Mouse (Mus musculus) CH12.LX (cell line): Measurements from ENCODE around the gene Abca7. TPM values are rescaled to one million over a fixed set of nuclear protein-coding genes. Genes with fewer than 3 reads are reported as not detected.
A peak's percentile ranks its signal among the peaks of the same experiment; 100 is the strongest.

ENCODE experiments used
- DNase-seq: peaks from one replicate; pipeline ENCODE4 v3.0.0-alpha.2; 2013; ENCODE audit errors: extremely low read depth
- H3K27ac ChIP-seq: 2 replicates; pipeline ENCODE4 v1.5.1; 2012; ENCODE audit warnings: low read depth, mild to moderate bottlenecking, control low read depth, moderate library complexity; ENCODE audit not compliant: insufficient read depth
- H3K27me3 ChIP-seq: replicated peaks from 2 replicates; pipeline ENCODE3; 2012; ENCODE audit warnings: inconsistent platforms
- H3K36me3 ChIP-seq, 2 experiments: replicated peaks in 1 of 2; 2 replicates each; pipeline versions ENCODE3 to v1.6.1; 2012; ENCODE audit warnings: inconsistent platforms in 1 of 2, low read length in 1 of 2, mild to moderate bottlenecking in 1 of 2, mixed read lengths in 1 of 2, moderate library complexity in 1 of 2; ENCODE audit not compliant: control insufficient read depth in 1 of 2, insufficient read depth in 1 of 2
- H3K4me1 ChIP-seq, 2 experiments: 2 replicates each; pipeline ENCODE4 v1.6.1; 2012; ENCODE audit warnings: inconsistent platforms in 1 of 2, moderate library complexity in 1 of 2; ENCODE audit not compliant: insufficient read depth in 2 of 2, control insufficient read depth in 1 of 2
- H3K4me2 ChIP-seq: 2 replicates; pipeline ENCODE4 v1.6.1; 2012; ENCODE audit warnings: low read depth, mild to moderate bottlenecking, control low read depth; ENCODE audit not compliant: poor library complexity, insufficient read depth, severe bottlenecking
- H3K4me3 ChIP-seq, 3 experiments: fragments of 150-350 bp in 1 of 3; sonication (generic) in 1 of 3; replicated peaks in 1 of 3; 2 replicates each; pipeline versions ENCODE3 to v1.5.1; 2011 to 2012; ENCODE audit warnings: low read depth in 2 of 3, low read length in 2 of 3, mild to moderate bottlenecking in 2 of 3, moderate library complexity in 2 of 3, control low read depth in 1 of 3, improper control_type of control experiment in 1 of 3, inconsistent platforms in 1 of 3, mixed read lengths in 1 of 3; ENCODE audit not compliant: poor library complexity in 1 of 3
- H3K79me2 ChIP-seq: replicated peaks from 2 replicates; pipeline ENCODE4 v1.6.1; 2012; ENCODE audit warnings: mild to moderate bottlenecking, moderate library complexity; ENCODE audit not compliant: control insufficient read depth, poor library complexity, insufficient read depth, severe bottlenecking; ENCODE audit errors: extremely low read depth
- H3K9ac ChIP-seq: 2 replicates; pipeline ENCODE4 v1.6.1; 2012; ENCODE audit warnings: low read depth, mild to moderate bottlenecking, control low read depth, moderate library complexity; ENCODE audit not compliant: insufficient read depth
- H3K9me3 ChIP-seq: replicated peaks from 2 replicates; pipeline ENCODE3; 2012; ENCODE audit warnings: low read length, inconsistent platforms, mixed read lengths
- BHLHE40 ChIP-seq: IDR thresholded peaks from 2 replicates; pipeline ENCODE4 v1.6.1; 2011; ENCODE audit warnings: mild to moderate bottlenecking, low read depth, low read length, improper control_type of control experiment
- CHD1 ChIP-seq: IDR thresholded peaks from 2 replicates; pipeline ENCODE4 v1.6.1; 2012; ENCODE audit warnings: low read depth, low read length, improper control_type of control experiment, inconsistent platforms
- CTCF ChIP-seq, 2 experiments: IDR thresholded peaks in 1 of 2; conservative IDR thresholded peaks in 1 of 2; 2 replicates each; pipeline ENCODE4 v1.5.1; 2011 to 2012; ENCODE audit warnings: low read depth in 2 of 2, low read length in 2 of 2, improper control_type of control experiment in 1 of 2, inconsistent platforms in 1 of 2, mild to moderate bottlenecking in 1 of 2, moderate library complexity in 1 of 2
- ELF1 ChIP-seq: IDR thresholded peaks from 2 replicates; pipeline ENCODE4 v1.6.1; 2014; ENCODE audit warnings: low read depth, mild to moderate bottlenecking, inconsistent platforms, low read length, improper control_type of control experiment
- ETS1 ChIP-seq: conservative IDR thresholded peaks from 2 replicates; pipeline ENCODE4 v1.6.1; 2012; ENCODE audit warnings: low read depth, mild to moderate bottlenecking, inconsistent platforms, low read length, improper control_type of control experiment, moderate library complexity
- JUN ChIP-seq: IDR thresholded peaks from 2 replicates; pipeline ENCODE4 v1.6.1; 2011; ENCODE audit warnings: low read depth, mild to moderate bottlenecking, low read length, improper control_type of control experiment, moderate library complexity; ENCODE audit not compliant: insufficient read depth
- JUND ChIP-seq: conservative IDR thresholded peaks from 2 replicates; pipeline ENCODE4 v1.6.1; 2011; ENCODE audit warnings: low read depth, low read length, improper control_type of control experiment
- MXI1 ChIP-seq: IDR thresholded peaks from 2 replicates; pipeline ENCODE4 v1.6.1; 2011; ENCODE audit warnings: mild to moderate bottlenecking, low read depth, low read length, improper control_type of control experiment
- MYC ChIP-seq: IDR thresholded peaks from 2 replicates; pipeline ENCODE4 v1.6.1; 2011; ENCODE audit warnings: low read depth, mild to moderate bottlenecking, improper control_type of control experiment, low read length
- NRF1 ChIP-seq: IDR thresholded peaks from 2 replicates; pipeline ENCODE4 v1.6.1; 2014; ENCODE audit warnings: low read depth, mild to moderate bottlenecking, inconsistent platforms, low read length, improper control_type of control experiment, moderate library complexity
- PAX5 ChIP-seq: IDR thresholded peaks from 2 replicates; pipeline ENCODE4 v1.6.1; 2012; ENCODE audit warnings: low read length, inconsistent platforms, mixed read lengths
- POLR2A ChIP-seq: IDR thresholded peaks from 2 replicates; pipeline ENCODE4 v1.6.1; 2011; ENCODE audit warnings: low read depth, mild to moderate bottlenecking, improper control_type of control experiment, low read length
- RCOR1 ChIP-seq: conservative IDR thresholded peaks from 2 replicates; pipeline ENCODE4 v1.6.1; 2012; ENCODE audit warnings: low read depth, mild to moderate bottlenecking, inconsistent platforms, low read length, improper control_type of control experiment
- SIN3A ChIP-seq: IDR thresholded peaks from 2 replicates; pipeline ENCODE4 v1.6.1; 2012; ENCODE audit warnings: low read length, improper control_type of control experiment, inconsistent platforms
- TBP ChIP-seq: conservative IDR thresholded peaks from 2 replicates; pipeline ENCODE4 v1.6.1; 2011; ENCODE audit warnings: low read depth, low read length, improper control_type of control experiment
- UBTF ChIP-seq: IDR thresholded peaks from 2 replicates; pipeline ENCODE4 v1.6.1; 2012; ENCODE audit warnings: low read depth, mild to moderate bottlenecking, inconsistent platforms, low read length, improper control_type of control experiment, moderate library complexity
- USF1 ChIP-seq: IDR thresholded peaks from 2 replicates; pipeline ENCODE4 v1.6.1; 2014; ENCODE audit warnings: low read depth, mild to moderate bottlenecking, inconsistent platforms, low read length, improper control_type of control experiment
- ZC3H11A ChIP-seq: IDR thresholded peaks from 2 replicates; pipeline ENCODE4 v1.6.1; 2012; ENCODE audit warnings: low read depth, mild to moderate bottlenecking, inconsistent platforms, low read length, improper control_type of control experiment
- dilution Hi-C: fragments of 300-500 bp; cut with MboI; formaldehyde crosslinking; loops from 2 replicates; pipeline ENCODE4 v1.14.3; 2020; ENCODE audit warnings: low sequenced_read_pairs; ENCODE audit not compliant: extremely low pct_unique_long_range_greater_than_20kb, extremely low pct_ligation_motif_present
- in situ Hi-C: fragments of 300-500 bp; cut with MboI; formaldehyde crosslinking; loops from 3 replicates; pipeline ENCODE4 v1.14.3; 2019; ENCODE audit warnings: low sequenced_read_pairs, low pct_ligation_motif_present, low pct_unique_long_range_greater_than_20kb, mixed read lengths
- polyA plus RNA-seq: library from polyadenylated mRNA; unstranded; fragments of >175 nt; gene quantifications from 2 replicates; pipeline ENCODE4 v1.2.1, GENCODE M21; 2012; ENCODE audit warnings: low read depth; ENCODE audit not compliant: insufficient read length
- total RNA-seq, 2 experiments: library from RNA; depleted of rRNA; stranded (reverse); fragments of 300-350 nt in 1 of 2; fragments of >200 nt in 1 of 2; gene quantifications; 2 replicates each; pipeline ENCODE4 v1.2.3; 2012 to 2014

Gene Abca7
- total and polyA plus RNA-seq, 3 experiments: 2.3 to 7.0 (median 6.1) TPM

- peaks cover 62 to 82% of the 10 kb centered on the region in 2 experiments for H3K36me3 ChIP-seq
- dilution Hi-C loops: no loop called here
- H3K79me2 ChIP-seq: no peaks in the 10 kb centered on the region
- peaks cover 27 to 39% of the 10 kb centered on the region in 2 experiments for H3K4me1 ChIP-seq
- peak overlapping the region; percentile 5; the same call in 1 of the 2 replicates for H3K9ac ChIP-seq
- no peak for DNase-seq
- H3K27me3 ChIP-seq: no peaks in the 10 kb centered on the region
- peak overlapping the region; percentile 35 for H3K4me2 ChIP-seq
- no peaks in the 10 kb centered on the region for H3K9me3 ChIP-seq
- TF ChIP-seq USF1: no peak
- TF ChIP-seq CHD1: no peak
- no peak for TF ChIP-seq CTCF (conservative IDR thresholded peaks at IDR 0.05 in 1 of 2, IDR thresholded peaks at IDR 0.05 in 1 of 2; ENCODE audit: low read depth in 2 of 2, low read length in 2 of 2)
- TF ChIP-seq SIN3A: no peak
- TF ChIP-seq UBTF: no peak
- no peak for TF ChIP-seq JUND
- TF ChIP-seq TBP: no peak
- TF ChIP-seq MYC: no peak
- TF ChIP-seq, all 38 proteins: peak for 0
- in situ Hi-C loops: no loop called here
- H3K4me3 ChIP-seq: peak overlapping the region in 1 of 3 experiments; percentile 34
- H3K27ac ChIP-seq: peak overlapping the region; percentile 97
Observed at GRCm38 (mm10) chr10:80025044-80025347, 28.7 kb downstream of the Abca7 start.

- dilution Hi-C loops: no loop called here
- peaks cover 66 to 82% of the 10 kb centered on the region in 2 experiments for H3K36me3 ChIP-seq
- peak overlapping the region; percentile 97 for H3K27ac ChIP-seq
- no peaks in the 10 kb centered on the region for H3K79me2 ChIP-seq
- no peak overlapping the region for H3K9ac ChIP-seq
- DNase-seq: no peak
- H3K9me3 ChIP-seq: no peaks in the 10 kb centered on the region
- no peaks in the 10 kb centered on the region for H3K27me3 ChIP-seq
- TF ChIP-seq PAX5 (no peak), ELF1 (no peak), BHLHE40 (no peak), RCOR1 (no peak), TBP (no peak), SIN3A (no peak), NRF1 (no peak), ZC3H11A (no peak), MXI1 (no peak), ETS1 (no peak), JUN (no peak), POLR2A (no peak)
- TF ChIP-seq, all 38 proteins: peak for 0
- H3K4me3 ChIP-seq: no peak overlapping the region
- in situ Hi-C loops: no loop called here
- no peak overlapping the region for H3K4me2 ChIP-seq
- peaks cover 27 to 43% of the 10 kb centered on the region in 2 experiments for H3K4me1 ChIP-seq
Observed at GRCm38 (mm10) chr10:80025463-80025862, 29.2 kb downstream of the Abca7 start.
